Mouse (Mus musculus) kidney, adult 2 months (tissue): Measurements from ENCODE around the gene A030014E15Rik.

ENCODE experiments used
- CTCF ChIP-seq: fragments of 200-500 bp; conservative IDR thresholded peaks from 2 replicates; pipeline ENCODE4 v1.5.1; 2011; ENCODE audit warnings: low read depth, mild to moderate bottlenecking, control low read depth, low read length, moderate library complexity, mixed read lengths; ENCODE audit not compliant: insufficient read depth, insufficient read length
- POLR2A ChIP-seq: fragments of 200-500 bp; IDR thresholded peaks from one replicate; pipeline ENCODE4 v1.6.1; 2011; ENCODE audit warnings: low read depth, low read length, control low read depth

- no peak for TF ChIP-seq CTCF
- TF ChIP-seq POLR2A, result no peak
Measured at GRCm38 (mm10) chr1:82900567-82900966, 24.1 kb upstream of the A030014E15Rik start.
